Mouse (Mus musculus): ENCODE data around the gene Gm3182.
"Not testable (repeated sequence)": the region's sequence is repeated elsewhere in the genome, so short reads cannot be mapped to it uniquely, and the experiment has no call there.

The Gm3182 gene

GRCm38 (mm10) chr14:4481445-4481844 lies at the start of gene Gm3182:
Gene Gm3182, plus strand, starts transcription at chr14:4481745.
- DNase-seq (ENCODE audit: low spot score), result not testable (repeated sequence)

GRCm38 (mm10) chr14:4499425-4499824 lies 17.9 kb downstream of the Gm3182 start:
- DNase-seq (ENCODE audit: low spot score), result not testable (repeated sequence)
